Mouse (Mus musculus): ENCODE measurements at regions not wholly inside any gene's neighbourhood (a gene's known extent, or its start where the extent isn't known, plus 50 kb on each side); places are given as distances from the start of the nearest gene placed in this dataset.

DNA sequence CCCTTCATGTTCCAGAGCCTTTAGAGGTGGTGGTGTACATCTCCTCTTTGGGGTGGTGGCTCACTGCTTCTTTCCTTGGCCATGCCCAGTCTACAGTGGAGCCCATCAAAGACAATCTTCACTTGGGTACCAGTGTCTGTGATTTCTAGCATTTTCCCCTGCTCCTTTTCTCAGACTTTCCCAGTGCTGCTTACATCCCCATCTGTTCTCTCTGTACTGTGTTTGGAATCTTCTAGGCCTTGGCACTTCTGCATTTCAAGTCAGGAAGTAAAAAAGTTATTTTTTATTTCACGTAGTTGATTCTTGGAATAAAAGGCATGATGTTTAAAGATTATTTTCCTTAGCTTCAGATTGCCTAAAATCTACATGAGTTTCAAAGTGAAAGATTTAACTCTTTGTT, 455.4 kb downstream of the Sorl1 start:
- DNase-seq = no peak

DNA sequence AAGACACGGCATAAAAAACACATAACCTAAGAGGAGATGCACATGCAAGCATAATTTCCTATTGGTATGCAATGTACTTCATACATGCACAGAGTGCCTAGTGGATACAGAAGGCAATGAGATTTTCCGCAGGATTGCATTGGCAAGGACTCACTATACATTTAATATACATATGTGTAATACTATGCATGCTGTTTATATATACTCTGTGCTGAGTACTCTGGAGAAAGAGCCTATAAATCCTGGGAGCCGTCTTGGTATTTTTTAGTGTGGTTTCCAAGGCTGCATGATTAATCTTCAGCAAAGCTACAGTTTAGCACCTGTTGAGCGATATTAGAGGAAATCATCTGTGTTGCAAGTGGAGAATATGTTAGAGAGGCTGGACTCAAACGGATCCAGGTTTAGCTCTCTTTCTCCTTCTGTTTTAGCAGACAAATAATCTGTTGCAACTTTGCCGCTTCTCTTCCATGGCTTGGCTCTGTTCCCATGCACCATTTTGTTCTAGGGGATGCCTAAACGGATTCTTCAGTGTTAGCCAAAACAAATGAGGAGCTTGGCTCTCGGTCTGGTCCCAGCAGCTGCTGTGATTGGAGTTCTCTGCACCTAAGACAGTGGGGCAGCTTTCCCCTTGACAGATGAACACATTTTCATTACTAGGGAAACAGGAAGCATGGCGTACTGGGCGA, 459.0 kb downstream of the Sorl1 start:
- peak in 1 of 2 experiments; percentile 2 for DNase-seq

DNA sequence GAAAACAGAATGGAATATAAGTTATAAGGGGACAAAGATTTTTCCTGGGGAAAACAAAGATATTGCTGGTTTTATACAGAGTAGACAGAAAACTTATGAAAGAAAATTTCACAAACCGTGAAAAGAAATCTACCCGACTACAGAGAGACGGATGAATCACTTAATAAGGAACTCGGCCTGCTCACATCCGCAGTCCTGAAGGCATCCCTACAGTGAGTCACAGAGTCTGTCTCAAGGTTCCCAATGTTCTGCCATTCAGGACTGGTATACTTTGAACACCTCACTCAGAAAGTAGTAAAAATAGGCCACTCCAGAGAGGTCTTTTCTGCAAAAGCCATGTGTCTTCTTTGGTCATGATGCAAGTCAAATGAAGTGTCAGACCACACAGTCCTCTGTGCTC, 463.5 kb downstream of the Sorl1 start:
- DNase-seq = no peak

- no peak for DNase-seq
Observed at GRCm38 (mm10) chr9:41660011-41660410, 464.1 kb downstream of the Sorl1 start.

GRCm38 (mm10) chr9:41631564-41632205, 470.2 kb upstream of the Ubash3b start:
- DNase-seq = no peak

- no peak for DNase-seq
Observed at GRCm38 (mm10) chr9:41621341-41621740, 459.8 kb upstream of the Ubash3b start.

DNA sequence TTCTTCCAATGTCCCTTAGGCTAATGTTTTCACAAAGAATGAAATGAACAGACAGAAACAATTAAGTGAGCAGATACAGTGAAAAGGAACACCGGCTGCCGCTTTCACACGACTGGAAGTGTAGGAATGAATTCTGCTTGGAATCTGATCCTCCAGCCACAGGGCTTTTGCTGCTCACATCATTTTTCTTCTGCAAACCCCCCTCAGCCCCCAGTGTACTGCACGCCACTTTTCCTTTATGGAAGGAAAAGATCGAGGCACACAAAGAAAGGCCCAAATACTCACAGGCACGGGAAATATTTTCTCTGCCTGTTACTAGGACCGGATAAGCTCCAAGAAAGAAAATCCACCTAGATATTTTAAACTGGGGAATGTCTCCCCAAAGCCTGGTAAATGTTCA, 452.5 kb upstream of the Ubash3b start:
- no peak for DNase-seq

DNA sequence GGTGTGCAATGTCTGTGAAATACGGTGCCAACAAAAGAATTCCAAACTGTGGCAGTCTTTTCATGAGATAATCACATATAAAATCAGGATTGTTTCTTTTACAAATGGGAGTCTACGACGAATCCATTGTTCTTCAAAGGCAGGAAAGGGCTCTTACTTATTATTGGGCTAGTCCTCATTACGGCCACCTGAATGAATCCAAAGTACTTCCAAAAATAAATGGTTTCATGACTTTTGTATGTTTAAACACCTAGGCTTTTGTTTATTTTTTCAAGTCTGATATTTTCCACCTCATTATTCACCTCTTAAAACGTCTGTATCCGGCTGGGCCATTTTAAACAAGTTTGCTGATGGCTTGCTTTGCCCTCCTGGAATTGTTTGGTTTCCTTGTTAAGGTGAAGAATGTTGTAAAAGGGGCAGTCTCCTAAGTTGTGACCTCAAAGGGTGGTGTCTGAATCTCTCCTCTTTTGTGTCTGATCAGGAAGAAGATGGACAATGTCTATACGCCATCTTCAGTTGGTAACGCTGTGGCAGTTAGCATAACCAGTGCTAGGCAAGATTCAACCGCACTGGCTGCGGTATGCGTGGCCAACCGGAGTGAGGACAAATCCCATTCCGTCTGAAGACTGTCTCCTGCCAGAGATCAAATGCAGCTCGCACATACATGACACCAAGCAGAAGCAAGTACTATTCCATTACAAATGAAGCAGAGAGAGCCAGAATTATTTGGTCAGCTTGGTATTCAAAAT, 451.5 kb upstream of the Ubash3b start:
- no peak for DNase-seq

- DNase-seq = no peak
Observed at GRCm38 (mm10) chr9:41612452-41612795, 450.9 kb upstream of the Ubash3b start.

DNA sequence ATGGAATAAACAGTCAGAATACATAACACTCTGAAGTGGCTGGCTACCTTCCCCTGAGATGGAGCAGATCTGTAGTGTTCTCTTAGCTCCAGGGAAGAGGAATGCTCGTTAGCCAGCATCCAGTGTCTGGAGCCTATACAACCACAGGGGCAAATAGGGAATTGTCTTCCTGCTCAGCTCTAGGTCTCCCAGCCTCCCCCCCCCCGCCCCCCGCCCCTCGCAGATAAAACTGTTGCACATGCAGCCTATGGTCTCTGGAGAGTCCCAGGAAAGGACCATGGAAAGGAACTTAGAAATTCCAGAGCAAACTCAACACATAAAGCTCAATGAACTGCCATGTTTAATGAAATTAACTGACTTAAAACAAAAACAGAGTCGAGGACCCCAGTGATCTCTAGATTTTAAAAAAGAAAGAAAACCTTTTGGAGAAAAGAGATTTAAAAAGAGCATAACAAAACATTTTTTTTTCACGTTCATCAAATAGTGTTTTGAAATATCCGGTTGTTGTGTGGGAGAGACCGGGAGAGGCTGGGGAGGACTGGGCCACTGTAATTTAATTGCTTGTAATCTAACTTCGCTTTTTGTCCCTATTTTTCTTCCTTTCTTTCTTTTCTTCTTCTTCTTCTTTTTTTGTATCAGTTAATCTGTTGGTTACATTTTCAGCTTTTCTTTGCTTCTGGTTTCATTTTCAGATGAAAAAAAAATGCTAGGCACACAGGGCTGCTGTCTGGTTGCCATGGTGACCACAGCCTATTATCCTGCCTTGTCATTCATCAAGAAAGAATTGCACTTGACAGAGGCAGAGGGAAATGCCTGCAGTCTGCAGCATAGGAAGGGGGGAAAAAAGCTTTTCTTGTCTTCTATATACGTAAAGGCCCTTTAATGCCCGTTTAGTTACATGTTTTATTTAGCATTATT, 450.3 kb upstream of the Ubash3b start:
- peak in 1 of 2 experiments; percentile 3 for DNase-seq

DNA sequence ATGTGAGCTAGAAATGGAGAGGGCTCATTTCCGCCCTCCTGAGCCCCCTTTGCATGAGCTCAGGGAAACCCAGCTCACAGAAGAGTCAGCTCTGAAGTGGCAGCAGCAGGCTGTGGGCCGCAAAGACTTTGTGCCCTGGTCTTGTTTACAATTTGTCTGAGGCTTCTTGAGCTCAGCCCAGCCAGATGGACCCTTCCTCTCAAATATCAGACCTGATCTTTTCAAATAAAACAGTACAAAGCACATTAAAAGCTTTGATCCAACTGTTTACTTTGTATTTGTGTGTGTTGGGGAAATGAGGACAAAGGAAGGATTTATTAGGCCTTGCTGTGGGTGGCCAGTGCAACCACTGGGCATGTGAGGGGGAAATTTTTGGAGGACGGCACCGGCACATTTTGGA, 448.9 kb upstream of the Ubash3b start:
- DNase-seq = no peak

DNA sequence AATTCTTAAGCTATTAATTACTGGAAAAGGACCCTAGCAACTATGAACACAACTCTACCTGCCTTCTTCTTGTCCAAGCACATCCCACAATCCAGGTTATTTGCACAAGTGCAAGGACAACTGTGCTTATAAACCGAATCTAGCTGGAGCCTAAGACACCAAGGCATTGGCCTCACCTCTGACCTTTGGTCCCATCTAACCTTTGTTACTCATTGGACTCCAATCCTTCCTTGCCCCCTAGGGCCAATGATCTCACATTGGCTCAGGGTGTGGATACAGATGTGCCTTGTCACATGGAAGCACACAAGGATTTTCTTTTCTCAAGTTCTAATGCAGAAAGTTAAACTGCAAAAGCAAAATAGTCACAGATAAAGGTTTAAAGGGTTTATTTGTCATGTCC, 444.6 kb upstream of the Ubash3b start:
- no peak for DNase-seq

- no peak for DNase-seq
Observed at GRCm38 (mm10) chr9:41604916-41605315, 443.4 kb upstream of the Ubash3b start.

DNA sequence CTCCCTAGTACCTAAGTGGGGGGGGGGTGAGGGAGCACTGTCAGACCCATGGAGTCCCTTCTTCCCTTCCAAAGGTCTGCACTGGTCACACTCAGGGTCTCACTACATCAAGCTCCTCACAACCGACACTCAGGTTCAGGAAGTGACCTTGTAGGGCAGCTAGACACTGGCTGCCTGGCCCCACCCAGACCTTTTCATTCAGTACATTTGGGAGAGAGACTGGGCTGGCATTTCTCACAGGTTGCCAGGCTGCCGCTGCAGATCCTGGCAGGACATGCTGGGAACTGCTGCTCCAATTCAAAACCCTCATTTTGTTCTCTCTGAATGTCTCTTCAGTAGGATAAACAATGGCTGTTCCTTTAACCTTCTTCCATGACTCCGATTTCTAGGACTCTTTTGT, 439.3 kb upstream of the Ubash3b start:
- DNase-seq = no peak

DNA sequence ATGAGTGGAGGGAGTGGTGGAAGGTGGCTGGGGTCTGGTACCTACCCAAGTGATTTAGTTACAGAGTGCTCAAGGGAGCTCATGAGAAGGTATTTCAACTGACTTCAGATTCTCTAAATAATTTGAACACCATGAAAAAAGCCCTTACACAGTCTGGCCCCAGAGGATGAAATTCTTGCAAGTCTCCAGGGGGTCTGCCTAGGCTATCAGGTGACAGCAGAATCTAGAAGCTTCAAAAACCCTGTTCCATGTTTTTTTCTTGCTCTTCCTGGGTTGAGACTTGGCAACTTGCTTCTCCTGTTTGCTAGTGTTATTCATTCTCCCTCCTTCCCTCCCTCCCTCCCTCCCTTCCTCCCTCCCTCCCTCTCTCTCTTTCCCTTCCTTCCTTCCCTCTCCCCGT, 438.4 kb upstream of the Ubash3b start:
- DNase-seq = no peak

GRCm38 (mm10) chr9:41595749-41596148, 434.3 kb upstream of the Ubash3b start:
- no peak for DNase-seq

DNA sequence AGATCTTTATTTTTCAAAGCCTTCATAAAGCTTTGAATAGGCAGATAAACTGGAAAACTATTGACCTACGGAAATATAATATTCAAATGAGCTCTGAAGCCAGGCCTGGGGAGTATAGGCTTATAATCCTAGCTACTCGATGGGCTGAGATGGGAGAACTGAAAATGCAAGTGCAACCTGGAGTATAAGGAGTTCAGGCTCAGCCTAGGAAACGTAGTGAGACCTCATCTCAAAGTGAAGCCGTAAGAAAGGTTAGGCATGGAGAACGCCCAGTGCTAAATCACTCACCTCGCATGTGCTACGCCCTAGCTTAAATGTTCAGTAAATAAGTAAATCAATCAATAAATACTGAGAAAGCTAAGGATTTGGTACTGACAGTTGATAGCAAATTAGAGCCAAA, 432.5 kb upstream of the Ubash3b start:
- DNase-seq = no peak

DNA sequence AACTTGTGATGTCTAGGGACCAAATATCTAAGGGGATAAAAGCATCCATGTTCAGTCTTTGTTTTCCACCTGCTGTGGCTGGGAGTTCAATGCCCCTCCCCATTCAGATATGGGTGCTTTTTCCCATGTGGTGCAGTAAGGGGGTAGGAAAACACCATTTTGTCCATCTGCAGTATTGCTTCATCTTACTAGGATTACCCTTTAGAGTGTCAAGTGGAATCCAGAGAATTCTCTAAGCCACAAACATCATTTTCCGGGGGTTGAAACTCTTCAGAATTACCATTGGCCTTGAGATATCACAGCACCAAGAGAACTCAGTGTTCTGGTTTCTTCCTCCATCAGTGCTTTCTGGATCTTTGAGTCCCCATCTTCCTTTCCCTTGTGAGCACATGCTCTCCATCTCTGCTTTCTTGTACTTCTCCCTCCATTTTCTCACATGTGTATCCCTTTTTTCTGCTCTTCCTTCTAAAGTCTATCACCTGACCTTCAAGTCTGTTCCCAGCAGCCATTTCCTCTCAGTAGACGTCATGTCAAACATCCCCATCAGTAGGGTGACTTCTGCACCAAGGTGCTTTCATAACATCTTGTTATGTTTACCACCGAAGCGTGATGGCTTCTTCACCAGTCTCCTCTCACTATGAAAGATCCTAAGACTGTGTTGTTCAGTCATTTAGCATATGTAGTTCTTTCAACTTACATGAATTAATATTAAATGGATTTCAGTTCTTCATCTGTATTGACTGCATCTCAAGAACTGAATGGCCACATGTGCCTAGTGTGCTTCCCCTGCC, 431.6 kb upstream of the Ubash3b start:
- no peak for DNase-seq

DNA sequence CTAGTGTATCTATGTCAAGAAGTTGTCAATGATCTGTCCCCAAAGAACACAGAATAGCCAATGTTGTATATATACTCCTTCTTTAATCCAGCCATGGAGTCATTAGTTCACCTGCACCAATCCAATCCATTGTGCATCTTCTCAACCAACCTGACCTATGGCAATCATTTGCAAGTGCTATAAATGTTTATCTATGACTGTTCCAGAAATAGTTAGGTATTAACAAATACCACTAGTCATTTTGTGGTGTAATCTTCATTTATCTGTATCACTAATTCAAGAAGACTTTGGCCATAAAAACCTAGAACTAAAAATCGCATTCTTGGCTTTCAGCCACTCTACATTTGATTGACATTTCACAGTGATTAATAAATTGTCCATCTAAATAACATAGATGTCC, 430.6 kb upstream of the Ubash3b start:
- no peak for DNase-seq

GRCm38 (mm10) chr9:41590164-41590563, 428.7 kb upstream of the Ubash3b start:
- no peak for DNase-seq

DNA sequence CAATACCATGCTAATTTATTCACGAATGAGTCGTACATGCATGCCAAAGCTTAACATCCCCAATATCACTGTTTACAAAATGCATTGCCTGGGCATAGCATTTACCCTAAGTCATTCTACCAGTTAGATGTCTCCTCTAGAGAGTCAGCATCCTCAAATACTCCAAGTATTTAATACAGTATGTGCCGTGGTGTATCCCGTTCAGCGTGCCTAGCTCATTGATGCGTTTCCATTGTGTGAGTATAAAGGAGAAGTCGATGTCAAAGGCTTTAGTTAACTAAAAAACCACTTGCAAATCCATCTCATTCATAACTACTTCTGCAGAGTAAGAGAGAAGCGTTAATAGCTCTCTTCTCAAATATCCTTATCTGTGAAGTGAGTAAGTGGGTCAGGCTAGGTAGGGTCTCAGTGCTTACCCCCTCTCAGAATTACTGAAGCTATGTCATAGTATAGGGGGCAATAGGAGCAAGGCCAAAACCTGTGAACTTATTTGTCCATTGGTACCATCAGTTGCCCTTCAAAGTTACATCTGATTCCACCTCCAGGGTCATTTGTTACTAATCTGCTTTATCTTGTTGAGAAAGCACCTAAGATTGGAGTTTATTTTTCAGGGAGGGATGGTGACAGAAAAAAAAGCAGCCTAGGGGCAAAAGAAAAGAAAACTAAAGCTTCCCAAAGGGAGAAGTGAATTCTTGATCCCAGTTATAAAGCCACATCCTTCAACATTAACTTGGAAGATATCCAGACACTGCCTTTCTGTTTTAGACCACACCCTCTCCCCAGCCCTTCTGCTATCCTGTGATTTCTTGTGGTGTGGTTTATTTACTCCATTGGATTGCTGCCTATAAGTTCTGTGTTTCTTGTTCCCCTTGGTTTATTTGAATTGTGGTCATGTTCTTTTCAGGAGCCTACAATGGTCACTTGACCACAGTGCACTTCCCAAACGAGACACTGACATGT, 427.2 kb upstream of the Ubash3b start:
- no peak for DNase-seq
